8 mouse cellular contexts compared by ENCODE assay signal in genomic region chr11:76847354-76847753, GRCm38 (mm10). TPM values are rescaled to one million over a fixed set of nuclear protein-coding genes. Genes with fewer than 3 reads are reported as not detected.
DNase-seq lines count a peak whose midpoint lies in the region; ATAC-seq and TF ChIP-seq lines count a peak whose summit lies in the region.

No protein-coding gene starts in this region.

- H3K9ac ChIP-seq in heart, embryonic 13.5 days = peak overlapping the region; percentile 74
- H3K9ac ChIP-seq in heart, embryonic 16.5 days (ENCODE audit: low read length) = peak overlapping the region; percentile 60
- H3K9ac ChIP-seq in liver, postnatal 0 days (replicated peaks) = peak overlapping the region; percentile 81

- H3K4me1 ChIP-seq in heart, embryonic 13.5 days = peaks cover 39% of the 10 kb centered on the region
- H3K4me1 ChIP-seq in E14TG2a.4 (replicated peaks; ENCODE audit: low read depth, low read length) = peaks cover 12% of the 10 kb centered on the region
- H3K4me1 ChIP-seq in heart, embryonic 16.5 days (ENCODE audit: control insufficient read depth, insufficient read depth, low read length) = peaks cover 31% of the 10 kb centered on the region
- H3K4me1 ChIP-seq in liver, postnatal 0 days (ENCODE audit: insufficient read depth) = peaks cover 15% of the 10 kb centered on the region

- H3K36me3 ChIP-seq in heart, embryonic 13.5 days = no peaks in the 10 kb centered on the region
- no peaks in the 10 kb centered on the region for H3K36me3 ChIP-seq in E14TG2a.4 (ENCODE audit: insufficient read depth, low read length)
- H3K36me3 ChIP-seq in heart, embryonic 16.5 days (ENCODE audit: control insufficient read depth, insufficient read depth) = no peaks in the 10 kb centered on the region
- no peaks in the 10 kb centered on the region for H3K36me3 ChIP-seq in liver, postnatal 0 days (replicated peaks; ENCODE audit: insufficient read depth, low read length)

- no peak for ATAC-seq in heart, embryonic 13.5 days (ENCODE audit: extremely low read depth, insufficient number of reproducible peaks, low FRiP score, low TSS enrichment)
- no peak for ATAC-seq in heart, embryonic 16.5 days (replicated peaks; ENCODE audit: extremely low read depth, insufficient read depth, low FRiP score)
- ATAC-seq in liver, postnatal 0 days = no peak

- TF ChIP-seq CTCF in E14TG2a.4 (conservative IDR thresholded peaks at IDR 0.05; ENCODE audit: low read length) = no peak
- TF ChIP-seq CTCF in liver, postnatal 0 days (IDR thresholded peaks at IDR 0.05; ENCODE audit: low read depth) = no peak

- H3K27ac ChIP-seq in heart, embryonic 13.5 days (replicated peaks) = peak overlapping the region; percentile 55; the same call in 1 of the 2 replicates
- peak overlapping the region; percentile 27; the same call in 1 of the 2 replicates for H3K27ac ChIP-seq in heart, embryonic 16.5 days (ENCODE audit: low read length)
- H3K27ac ChIP-seq in liver, postnatal 0 days (ENCODE audit: low read depth) = no peak overlapping the region

- H3K4me3 ChIP-seq in heart, embryonic 13.5 days = peak overlapping the region; percentile 93
- peak overlapping the region; percentile 86 for H3K4me3 ChIP-seq in E14TG2a.4 (replicated peaks; ENCODE audit: low read length)
- peak overlapping the region; percentile 96 for H3K4me3 ChIP-seq in heart, embryonic 16.5 days (ENCODE audit: low read length)
- peak overlapping the region; percentile 64 for H3K4me3 ChIP-seq in liver, postnatal 0 days (ENCODE audit: low read depth, low read length)

- H3K27me3 ChIP-seq in heart, embryonic 13.5 days (replicated peaks) = no peaks in the 10 kb centered on the region
- peaks cover 52% of the 10 kb centered on the region for H3K27me3 ChIP-seq in E14TG2a.4 (ENCODE audit: insufficient read depth, low read length)
- no peaks in the 10 kb centered on the region for H3K27me3 ChIP-seq in heart, embryonic 16.5 days (ENCODE audit: control insufficient read depth, insufficient read depth, low read length)
- no peaks in the 10 kb centered on the region for H3K27me3 ChIP-seq in liver, postnatal 0 days (ENCODE audit: insufficient read depth, low read length)

- WGBS in heart, embryonic 13.5 days = 17% methylated on average over 8 of the region's 8 CpGs
- 16% methylated on average over 8 of the region's 8 CpGs for WGBS in heart, embryonic 16.5 days
- WGBS in liver, postnatal 0 days (ENCODE audit: insufficient replicate concordance) = 21% methylated on average over 8 of the region's 8 CpGs

- no peak for TF ChIP-seq EP300 in liver, postnatal 0 days (IDR thresholded peaks at IDR 0.05; ENCODE audit: low read depth)

- H3K9me3 ChIP-seq in heart, embryonic 13.5 days = no peaks in the 10 kb centered on the region
- H3K9me3 ChIP-seq in E14TG2a.4 (ENCODE audit: low read length) = peaks cover 6% of the 10 kb centered on the region; the same call in 1 of the 2 replicates
- peaks cover 4% of the 10 kb centered on the region; the same call in 1 of the 2 replicates for H3K9me3 ChIP-seq in heart, embryonic 16.5 days (replicated peaks; ENCODE audit: control insufficient read depth, low read length)
- no peaks in the 10 kb centered on the region for H3K9me3 ChIP-seq in liver, postnatal 0 days (ENCODE audit: low read length)

- no peak for DNase-seq in heart, postnatal 4 days
- DNase-seq in liver, postnatal 0 days = no peak
- no peak for DNase-seq in cerebellum, adult 8-10 months
- no peak for DNase-seq in B cell, adult 2 months
- DNase-seq in right cerebral cortex, postnatal 36 days (ENCODE audit: low spot score in 2 of 2) = no peak

- H3K4me2 ChIP-seq in heart, embryonic 13.5 days = peak overlapping the region; percentile 100
- H3K4me2 ChIP-seq in heart, embryonic 16.5 days (ENCODE audit: low read depth, low read length) = peak overlapping the region; percentile 97
- peak overlapping the region; percentile 86 for H3K4me2 ChIP-seq in liver, postnatal 0 days (ENCODE audit: low read depth, low read length)

RNA-seq across cellular contexts. Expression of gene Cpd, which starts 0.5 kb away (rescaled TPM):
- polyA plus RNA-seq in heart, embryonic 13.5 days (2015; fragmentation: Nextera tagmentation; extraction: Ambion mirVana) = 10.8 and 11.0 TPM in 2 replicates
- 10 to 100 TPM; 66.0 to 66.4 TPM for total RNA-seq in heart, postnatal 4 days (2021)
- 6.9 and 10.0 TPM in 2 replicates for polyA plus RNA-seq in heart, embryonic 16.5 days (2015; fragmentation: Nextera tagmentation; extraction: Ambion mirVana)
- polyA plus RNA-seq in liver, postnatal 0 days (2015; fragmentation: Nextera tagmentation; extraction: Ambion mirVana) = 3.3 and 3.7 TPM in 2 replicates

RNA-seq across cellular contexts. Expression of gene Tmigd1, which starts 54.6 kb away (rescaled TPM):
- 0.14 and 0.15 TPM in 2 replicates for polyA plus RNA-seq in heart, embryonic 13.5 days (2015; fragmentation: Nextera tagmentation; extraction: Ambion mirVana)
- total RNA-seq in heart, postnatal 4 days (2021) = under 1 TPM in 1 of 2 experiments, not detected in 1; 0.59 TPM
- polyA plus RNA-seq in heart, embryonic 16.5 days (2015; fragmentation: Nextera tagmentation; extraction: Ambion mirVana) = 0.21 and 2.7 TPM in 2 replicates
- 0.11 TPM in 1 of 2 replicates, not detected in the other for polyA plus RNA-seq in liver, postnatal 0 days (2015; fragmentation: Nextera tagmentation; extraction: Ambion mirVana)
